Mouse (Mus musculus) brain, embryonic 14.5 days (tissue): ENCODE data around the gene 1700001C02Rik. TPM values are rescaled to one million over a fixed set of nuclear protein-coding genes. Genes with fewer than 3 reads are reported as not detected.

Experiments
- DNase-seq: peaks from one replicate; pipeline ENCODE4 v3.0.0-alpha.2; 2011; ENCODE audit warnings: low read depth
- CTCF ChIP-seq: fragments of 200-500 bp; IDR thresholded peaks from 2 replicates; pipeline ENCODE4 v1.5.1; 2012; ENCODE audit warnings: inconsistent platforms, mild to moderate bottlenecking, moderate library complexity, borderline replicate concordance; ENCODE audit not compliant: insufficient read depth, insufficient read length; ENCODE audit errors: extremely low read depth
- POLR2A ChIP-seq: fragments of 200-500 bp; IDR thresholded peaks from 2 replicates; pipeline ENCODE4 v1.6.1; 2012; ENCODE audit warnings: mild to moderate bottlenecking, inconsistent platforms, borderline replicate concordance; ENCODE audit not compliant: poor library complexity, insufficient read depth, insufficient read length, severe bottlenecking; ENCODE audit errors: extremely low read depth
- polyA plus RNA-seq: library from polyadenylated mRNA; depleted of rRNA; stranded (reverse); fragments of >200 nt; gene quantifications from 2 replicates; pipeline ENCODE4 v1.2.3, GENCODE M21; 2012

Gene 1700001C02Rik
- polyA plus RNA-seq, 1 experiment = 0.78 TPM

DNA sequence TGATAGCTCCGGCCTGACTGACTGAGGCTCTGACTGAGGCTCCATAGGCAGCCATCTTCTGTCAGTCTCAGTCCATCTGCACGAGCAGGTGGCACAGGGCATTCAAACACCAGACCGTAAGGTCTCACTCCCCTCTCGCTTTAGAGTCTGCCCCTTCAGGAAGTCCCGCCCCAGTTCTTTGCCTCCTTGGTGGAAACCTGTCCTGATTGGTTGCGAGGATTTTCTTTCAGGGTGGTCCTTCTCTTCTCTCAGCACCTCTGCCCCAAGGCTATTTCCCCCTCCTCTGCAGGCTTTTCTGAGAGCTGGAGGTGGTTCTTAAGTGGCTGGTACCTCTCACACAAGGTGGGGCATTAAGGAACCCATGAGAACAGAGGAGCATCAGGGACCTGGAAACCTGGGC is 4.6 kb downstream of the 1700001C02Rik start:
- TF ChIP-seq CTCF = no peak
- no peak for TF ChIP-seq POLR2A
- DNase-seq = no peak

DNA sequence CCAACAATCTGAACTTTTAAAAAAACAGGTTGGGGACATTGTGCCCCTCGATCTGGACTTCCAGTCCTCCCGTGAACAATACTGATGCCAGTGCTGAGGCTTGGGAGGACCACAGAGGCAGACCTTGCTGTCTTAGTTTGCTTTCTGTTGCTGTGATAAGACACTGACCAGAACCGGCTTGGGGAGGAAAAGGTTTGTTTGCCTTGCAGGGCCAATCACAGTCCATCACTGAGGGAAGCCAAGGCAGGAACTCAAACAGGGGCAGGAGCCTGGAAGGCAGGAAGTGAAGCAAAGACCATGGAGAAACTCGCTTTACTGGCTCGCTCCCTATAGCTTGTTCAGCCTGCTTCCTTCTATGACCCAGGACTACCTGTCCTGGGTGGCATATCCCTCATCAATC is 6.3 kb downstream of the 1700001C02Rik start:
- DNase-seq = no peak
- TF ChIP-seq POLR2A = no peak
- no peak for TF ChIP-seq CTCF

DNA sequence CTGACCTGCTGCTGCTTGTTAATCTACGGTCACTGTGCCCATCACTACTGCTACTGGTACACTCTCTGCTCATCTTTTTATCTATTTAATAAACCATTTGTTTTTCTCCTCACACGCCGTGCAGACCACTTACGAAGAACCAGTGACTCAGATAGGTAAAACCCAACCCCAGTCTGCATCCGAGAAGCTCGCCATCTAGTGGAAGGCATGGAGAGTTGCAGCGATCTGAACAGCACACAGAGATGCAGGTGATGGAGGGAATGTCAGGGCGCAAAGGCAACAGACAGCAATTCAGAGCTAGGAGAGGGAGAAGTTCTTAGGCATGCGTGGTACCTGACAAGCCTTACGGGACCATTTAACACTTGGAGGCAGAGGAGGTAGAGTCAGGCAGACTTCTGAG is 10.7 kb downstream of the 1700001C02Rik start:
- peak; percentile 48 for DNase-seq
- peak; percentile 84 for TF ChIP-seq CTCF
- TF ChIP-seq POLR2A = no peak

- DNase-seq = peak; percentile 78
- TF ChIP-seq POLR2A = no peak
- peak; percentile 87 for TF ChIP-seq CTCF
These were observed 16.5 kb downstream of the 1700001C02Rik start for GRCm38 (mm10) chr5:30482319-30482718.

- DNase-seq = no peak
- TF ChIP-seq POLR2A (no peak), CTCF (no peak)
These were observed 17.7 kb downstream of the 1700001C02Rik start for GRCm38 (mm10) chr5:30483533-30483932.

- no peak for TF ChIP-seq POLR2A
- no peak for DNase-seq
These were observed 18.7 kb downstream of the 1700001C02Rik start for GRCm38 (mm10) chr5:30484591-30484990.

DNA sequence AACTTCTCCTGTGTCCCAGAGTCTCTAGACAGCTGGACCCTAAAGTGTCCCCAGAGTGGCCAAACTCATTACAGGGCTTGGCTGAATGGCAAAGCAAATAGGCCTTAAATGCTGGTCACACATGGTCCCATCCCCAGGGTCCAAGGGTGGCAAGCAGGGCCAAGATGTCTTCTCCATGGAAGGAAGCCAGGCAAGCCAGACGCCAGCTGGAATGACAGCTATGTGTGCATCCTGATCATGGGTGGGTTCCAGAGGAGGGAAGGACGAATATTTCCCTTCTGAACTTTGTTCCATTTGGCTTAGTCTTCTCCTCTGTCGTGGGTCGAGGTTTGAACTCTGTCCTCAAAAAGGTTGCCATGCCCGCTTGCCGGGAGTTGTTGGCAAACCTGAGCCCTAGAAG is 19.3 kb downstream of the 1700001C02Rik start:
- DNase-seq = no peak
- TF ChIP-seq CTCF = no peak
- no peak for TF ChIP-seq POLR2A

GRCm38 (mm10) chr5:30490215-30490614 is 24.4 kb downstream of the 1700001C02Rik start:
- TF ChIP-seq POLR2A (no peak), CTCF (no peak)
- no peak for DNase-seq

DNA sequence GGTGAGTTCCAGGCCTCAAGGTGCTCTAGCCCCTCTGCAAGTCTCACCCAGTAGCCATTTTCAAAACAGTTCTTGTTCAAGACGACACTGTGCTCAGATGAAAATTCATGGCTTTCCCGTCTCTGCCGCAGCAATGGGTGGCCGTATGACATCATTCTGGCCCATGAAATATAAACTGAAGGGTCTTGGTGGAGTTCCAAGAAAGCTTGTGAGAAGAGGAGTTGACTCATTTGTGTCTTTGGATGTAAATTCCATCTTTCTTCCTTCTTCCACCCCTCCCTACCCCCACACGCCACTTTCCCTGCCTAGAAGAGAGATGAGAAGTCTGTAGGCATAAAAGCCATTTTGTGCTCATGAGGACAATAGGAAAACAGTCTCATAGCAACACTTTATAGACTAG is 25.0 kb downstream of the 1700001C02Rik start:
- no peak for DNase-seq
- TF ChIP-seq POLR2A (no peak), CTCF (no peak)

DNA sequence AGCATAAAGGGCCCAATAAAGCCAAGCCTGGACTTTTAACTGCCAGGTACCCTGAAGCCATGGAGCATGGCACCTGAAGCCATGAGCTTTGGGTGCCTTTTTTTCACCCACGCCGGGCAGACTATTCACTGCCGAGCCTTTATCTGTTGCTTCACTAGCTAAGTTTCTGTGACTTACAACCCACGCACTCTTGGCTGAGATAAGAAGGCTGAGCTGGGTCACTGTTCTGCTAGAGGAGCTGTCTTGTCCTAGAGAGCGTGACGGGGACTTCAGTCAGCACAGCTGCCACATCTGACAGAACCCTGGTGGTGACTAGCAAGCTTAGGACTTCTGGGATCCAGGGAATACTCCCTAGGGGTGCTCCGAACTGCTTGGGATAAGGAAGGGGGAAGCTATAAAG is 27.9 kb downstream of the 1700001C02Rik start:
- no peak for DNase-seq
- TF ChIP-seq POLR2A (no peak), CTCF (no peak)

DNA sequence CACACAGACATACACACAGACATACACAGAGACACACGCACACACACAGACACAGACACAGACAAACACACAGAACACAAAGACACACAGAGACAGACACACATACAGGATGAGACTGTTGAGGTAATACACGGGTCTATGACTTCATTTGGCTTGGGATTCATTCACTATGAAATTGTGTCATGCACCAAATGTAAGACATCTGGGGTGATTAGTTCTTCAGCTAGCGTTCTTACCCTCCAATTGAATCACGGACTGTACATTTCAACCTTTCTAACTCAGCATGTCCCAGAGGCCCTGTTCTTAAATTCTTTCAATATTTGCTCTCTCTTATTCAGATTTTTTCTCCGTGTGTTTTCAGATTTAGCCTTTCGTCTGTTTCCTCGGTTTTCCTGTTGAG is 28.8 kb downstream of the 1700001C02Rik start:
- TF ChIP-seq CTCF (no peak), POLR2A (no peak)

DNA sequence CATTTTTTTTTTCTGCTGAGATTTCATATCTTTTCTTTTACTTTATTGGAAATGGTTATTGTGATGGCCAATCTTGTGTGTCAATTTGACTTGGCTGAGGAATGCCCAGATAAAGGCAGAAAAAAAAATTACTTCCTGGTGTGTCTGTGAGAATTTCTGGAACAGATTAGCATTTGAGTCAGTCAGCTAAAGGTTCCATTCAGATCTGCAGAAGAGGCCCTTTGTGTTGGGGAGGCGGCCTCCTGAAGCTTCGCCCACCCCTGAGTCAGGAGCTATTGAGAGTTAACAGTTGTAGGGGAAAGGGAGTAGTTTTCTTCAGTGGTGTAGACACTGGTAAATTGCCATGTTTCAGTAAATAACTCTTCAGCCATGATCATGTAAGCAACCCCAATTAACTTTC is 29.4 kb downstream of the 1700001C02Rik start:
- no peak for DNase-seq
- no peak for TF ChIP-seq POLR2A
- TF ChIP-seq CTCF = no peak

More for the DNA sequence above, 28.8 kb downstream of the 1700001C02Rik start:
- no peak for DNase-seq

DNA sequence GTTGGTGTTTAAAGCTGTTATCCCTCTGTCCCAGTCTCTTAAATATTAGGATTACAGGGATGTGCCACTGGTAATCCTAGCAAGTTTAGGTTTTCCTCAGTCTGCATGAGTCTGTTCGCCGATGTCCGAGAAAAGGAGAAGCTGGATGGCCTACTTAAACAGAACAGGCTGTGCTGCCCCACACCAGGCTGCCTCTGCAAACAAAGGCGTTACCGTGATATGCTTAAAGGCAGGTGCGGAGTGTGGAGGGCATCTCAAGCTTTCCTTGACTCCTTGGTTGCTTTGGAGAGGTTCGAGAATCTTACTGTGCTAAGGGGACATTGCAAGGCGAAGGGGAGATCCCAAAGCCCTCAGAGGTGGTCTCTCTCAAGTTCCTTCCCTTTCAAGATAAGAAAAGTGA is 31.0 kb downstream of the 1700001C02Rik start:
- no peak for TF ChIP-seq POLR2A
- no peak for TF ChIP-seq CTCF
- DNase-seq = no peak

DNA sequence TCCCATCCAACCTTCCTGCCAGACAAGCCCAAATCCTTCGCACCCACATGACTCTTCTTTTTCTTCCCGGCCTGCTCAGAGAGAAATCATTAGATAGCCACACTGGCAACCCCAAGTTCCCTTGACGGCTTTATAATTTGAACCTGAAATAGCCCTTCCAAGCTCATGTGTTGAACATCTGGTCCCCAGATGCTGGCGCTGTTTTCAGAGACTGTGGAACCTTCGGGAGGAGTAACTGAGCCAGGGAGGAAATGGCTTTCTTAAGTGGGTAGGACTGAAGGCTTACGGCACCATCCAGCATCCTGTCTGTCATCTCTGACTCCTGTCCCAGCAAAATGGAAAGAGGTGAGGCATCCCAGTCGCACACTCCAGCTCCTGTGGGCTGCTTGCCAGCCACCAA is 31.5 kb downstream of the 1700001C02Rik start:
- no peak for DNase-seq
- TF ChIP-seq POLR2A (no peak), CTCF (no peak)

- TF ChIP-seq CTCF (no peak), POLR2A (no peak)
- DNase-seq = peak; percentile 69
These were observed 47.3 kb downstream of the 1700001C02Rik start for GRCm38 (mm10) chr5:30513111-30513510.
